Mouse (Mus musculus) heart, embryonic 10.5 days (tissue): ENCODE data around the gene Tmem221. TPM values are rescaled to one million over a fixed set of nuclear protein-coding genes. Genes with fewer than 3 reads are reported as not detected.

Experiments
- DNase-seq: peaks from one replicate; pipeline ENCODE4 v3.0.0-alpha.2; 2017; ENCODE audit warnings: low spot score
- H3K27ac ChIP-seq: fragments of 300-500 bp; sonication (generic); 2 replicates; pipeline ENCODE4 v1.5.1; 2016; ENCODE audit warnings: mild to moderate bottlenecking
- H3K27me3 ChIP-seq: fragments of 300-500 bp; sonication (generic); 2 replicates; pipeline ENCODE4 v1.6.1; 2016; ENCODE audit warnings: mild to moderate bottlenecking; ENCODE audit not compliant: poor library complexity, insufficient read depth, severe bottlenecking
- H3K36me3 ChIP-seq: fragments of 300-500 bp; sonication (generic); 2 replicates; pipeline ENCODE4 v1.6.1; 2016; ENCODE audit warnings: mild to moderate bottlenecking, moderate library complexity
- H3K4me1 ChIP-seq: fragments of 300-500 bp; sonication (generic); 2 replicates; pipeline ENCODE4 v1.6.1; 2016; ENCODE audit warnings: mild to moderate bottlenecking
- H3K4me3 ChIP-seq: fragments of 300-500 bp; sonication (generic); 2 replicates; pipeline ENCODE4 v1.5.1; 2016; ENCODE audit warnings: mild to moderate bottlenecking, moderate library complexity
- H3K9me3 ChIP-seq: fragments of 300-500 bp; sonication (generic); 2 replicates; pipeline ENCODE4 v1.6.1; 2016; ENCODE audit warnings: mild to moderate bottlenecking, moderate library complexity
- WGBS: fragments of 180-500 bp; shearing (Covaris S2); methylation state at CpG from one replicate; pipeline ENCODE4 v1.1.7; 2016; 5-methylcytosine and 5-hydroxymethylcytosine counted together
- polyA plus RNA-seq: library from polyadenylated mRNA; unstranded; fragments of >200 nt; fragmentation: Nextera tagmentation; extraction: Ambion mirVana; gene quantifications from 2 replicates; pipeline ENCODE4 v1.2.1, GENCODE M21; 2016

Gene Tmem221
- polyA plus RNA-seq, 1 experiment from 2014 or later = 0.97 TPM

DNA sequence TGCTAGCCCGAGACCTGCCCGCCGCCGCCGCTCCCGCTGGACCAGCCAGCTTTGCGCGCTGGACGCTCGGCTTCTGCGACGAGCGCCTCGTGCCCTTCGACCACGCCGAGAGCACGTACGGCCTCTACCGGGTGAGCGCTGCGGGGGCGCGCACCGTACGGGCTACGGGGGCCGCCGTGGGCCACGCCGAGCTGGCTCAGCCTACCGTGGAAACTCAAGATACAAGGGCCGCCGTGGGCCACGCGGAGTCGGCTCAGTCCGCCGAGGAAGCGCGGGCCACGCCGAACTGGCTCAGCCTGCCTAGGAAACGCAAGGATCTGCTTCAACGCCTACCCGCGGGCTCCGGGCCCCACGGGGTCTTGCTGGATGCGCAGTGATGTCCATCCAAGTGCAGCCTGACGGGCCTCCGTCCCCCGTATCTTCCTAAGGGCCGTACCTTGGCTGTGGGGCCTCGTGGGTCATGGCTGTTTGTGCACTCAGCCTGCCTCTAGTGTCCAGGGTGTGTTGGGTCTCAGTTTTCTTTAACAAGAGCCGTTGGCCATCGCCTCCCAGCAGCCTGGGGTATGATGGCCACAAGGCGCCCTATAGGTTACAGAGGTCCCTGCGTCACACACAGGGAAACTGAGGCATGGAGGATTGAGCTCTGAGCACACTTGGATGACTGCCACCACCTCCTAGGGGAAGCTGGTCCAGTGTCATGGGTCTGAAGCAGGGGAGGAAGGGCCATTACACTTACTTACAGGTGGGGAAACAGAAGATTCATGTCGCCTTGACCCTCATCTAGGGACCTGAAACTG is 33.9 kb upstream of the Tmem221 start:
- peaks cover 35% of the 10 kb centered on the region for H3K4me1 ChIP-seq
- WGBS = 6% methylated on average over 60 of the region's 60 CpGs
- peak overlapping the region; percentile 96 for H3K27ac ChIP-seq
- peak; percentile 85 for DNase-seq
- peaks cover 12% of the 10 kb centered on the region; the same call in 1 of the 2 replicates for H3K36me3 ChIP-seq
- no peaks in the 10 kb centered on the region for H3K9me3 ChIP-seq
- no peaks in the 10 kb centered on the region for H3K27me3 ChIP-seq
- H3K4me3 ChIP-seq = peak overlapping the region; percentile 87

GRCm38 (mm10) chr8:71591471-71592373 is 33.1 kb upstream of the Tmem221 start, which contains the start of gene Pgls:
Pgls (plus strand) TSS chr8:71592176.
- Histone ChIP-seq H3K27me3 (no peaks in the 10 kb centered on the region), H3K4me1 (peaks cover 35% of the 10 kb centered on the region), H3K4me3 (peak within 1 kb of the TSS; percentile 87), H3K9me3 (no peaks in the 10 kb centered on the region), H3K27ac (peak within 1 kb of the TSS; percentile 96), H3K36me3 (peaks cover 12% of the 10 kb centered on the region; the same call in 1 of the 2 replicates)
- DNase-seq = peak; percentile 97
- WGBS = 1% methylated on average over 71 of the region's 71 CpGs

DNA sequence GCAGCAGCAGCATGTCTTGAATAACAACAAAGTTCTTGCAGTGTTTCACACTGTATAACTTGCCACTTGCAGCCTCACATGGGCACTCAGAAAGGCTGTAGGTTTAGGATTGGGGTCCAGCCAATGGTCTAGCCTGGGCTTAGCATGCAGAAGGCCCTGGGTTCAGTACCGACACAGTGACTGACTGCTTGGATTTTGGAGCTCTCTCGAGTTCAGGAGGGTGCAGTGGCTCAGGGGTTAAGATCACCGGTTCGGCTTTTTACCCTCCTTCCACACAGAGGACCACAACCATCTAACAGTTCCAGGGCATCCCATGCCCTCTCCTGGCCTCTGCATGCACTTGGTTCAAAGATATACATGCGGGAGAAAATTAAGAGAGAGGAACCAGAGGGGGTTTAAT is 32.3 kb upstream of the Tmem221 start:
- no peak for DNase-seq
- Histone ChIP-seq H3K4me1 (peaks cover 31% of the 10 kb centered on the region), H3K36me3 (peaks cover 14% of the 10 kb centered on the region; the same call in 1 of the 2 replicates), H3K4me3 (peak overlapping the region; percentile 87), H3K27ac (peak overlapping the region; percentile 96), H3K27me3 (no peaks in the 10 kb centered on the region), H3K9me3 (no peaks in the 10 kb centered on the region)
- WGBS = 26% methylated on average over 5 of the region's 5 CpGs

DNA sequence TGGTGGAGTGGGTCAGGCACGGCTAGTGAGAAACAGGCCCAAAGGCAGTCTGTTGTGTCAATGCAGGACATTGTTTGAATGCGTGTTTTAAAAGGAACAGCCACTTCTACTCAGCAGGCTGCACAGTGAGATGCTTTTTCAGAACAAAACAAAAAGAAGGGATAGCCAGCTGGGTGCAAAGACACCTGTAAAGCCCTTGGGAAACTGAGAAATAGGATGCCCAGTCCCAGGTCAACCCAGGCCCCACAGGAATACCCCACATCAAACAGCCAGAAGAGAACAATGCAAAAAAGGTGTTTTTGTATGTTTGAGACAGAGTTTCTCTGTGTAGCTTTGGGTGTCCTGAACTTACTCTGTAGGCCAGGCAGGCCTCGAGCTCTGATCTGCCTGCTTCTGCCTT is 30.1 kb upstream of the Tmem221 start:
- peaks cover 20% of the 10 kb centered on the region; the same call in 1 of the 2 replicates for H3K36me3 ChIP-seq
- no peak for DNase-seq
- no peak overlapping the region for H3K4me3 ChIP-seq
- no peaks in the 10 kb centered on the region for H3K9me3 ChIP-seq
- peaks cover 23% of the 10 kb centered on the region for H3K4me1 ChIP-seq
- H3K27ac ChIP-seq = no peak overlapping the region
- peaks cover 11% of the 10 kb centered on the region for H3K27me3 ChIP-seq
- WGBS = 86% methylated on average over 3 of the region's 3 CpGs

DNA sequence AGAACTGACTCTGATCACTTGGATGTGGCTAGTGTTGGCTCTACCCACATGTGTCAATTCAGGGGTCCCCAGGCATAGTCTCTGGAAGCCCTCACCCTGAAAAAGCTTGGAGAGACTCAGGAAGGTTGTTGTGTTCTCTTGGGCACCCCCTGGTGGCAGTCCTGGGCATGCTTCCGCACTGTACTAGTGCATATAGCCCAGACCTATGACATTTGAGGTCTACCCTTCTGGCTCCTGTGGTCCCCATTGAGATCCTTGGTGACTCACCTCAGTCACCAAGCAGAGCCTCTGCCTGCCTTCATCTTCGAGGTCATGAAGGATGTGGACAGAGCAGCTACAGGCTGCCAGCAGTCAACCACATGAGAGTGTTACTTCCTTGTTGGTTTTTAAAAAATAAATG is 28.2 kb upstream of the Tmem221 start:
- Histone ChIP-seq H3K9me3 (no peaks in the 10 kb centered on the region), H3K36me3 (peaks cover 17% of the 10 kb centered on the region; the same call in 1 of the 2 replicates), H3K27me3 (peaks cover 14% of the 10 kb centered on the region), H3K4me1 (peaks cover 7% of the 10 kb centered on the region), H3K4me3 (no peak overlapping the region), H3K27ac (no peak overlapping the region)
- 70% methylated on average over 2 of the region's 2 CpGs for WGBS
- DNase-seq = no peak

GRCm38 (mm10) chr8:71580201-71580600 is 21.5 kb upstream of the Tmem221 start:
- Histone ChIP-seq H3K4me1 (no peaks in the 10 kb centered on the region), H3K27me3 (peaks cover 46% of the 10 kb centered on the region), H3K36me3 (peaks cover 25% of the 10 kb centered on the region; the same call in 1 of the 2 replicates), H3K27ac (no peak overlapping the region), H3K4me3 (no peak overlapping the region), H3K9me3 (no peaks in the 10 kb centered on the region)
- DNase-seq = no peak
- 42% methylated on average over 9 of the region's 9 CpGs for WGBS

DNA sequence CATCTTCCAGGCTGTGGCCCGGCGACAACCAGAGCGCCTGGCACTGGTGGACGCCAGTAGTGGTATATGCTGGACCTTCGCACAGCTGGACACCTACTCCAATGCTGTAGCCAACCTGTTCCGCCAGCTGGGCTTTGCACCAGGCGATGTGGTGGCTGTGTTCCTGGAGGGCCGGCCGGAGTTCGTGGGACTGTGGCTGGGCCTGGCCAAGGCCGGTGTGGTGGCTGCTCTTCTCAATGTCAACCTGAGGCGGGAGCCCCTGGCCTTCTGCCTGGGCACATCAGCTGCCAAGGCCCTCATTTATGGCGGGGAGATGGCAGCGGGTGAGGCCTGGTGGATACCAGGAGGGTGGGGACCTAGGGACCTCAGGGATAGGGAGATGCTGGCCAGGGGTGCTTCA is 20.8 kb upstream of the Tmem221 start:
- H3K27me3 ChIP-seq = peaks cover 42% of the 10 kb centered on the region
- H3K27ac ChIP-seq = no peak overlapping the region
- H3K4me3 ChIP-seq = no peak overlapping the region
- peaks cover 20% of the 10 kb centered on the region; the same call in 1 of the 2 replicates for H3K36me3 ChIP-seq
- H3K4me1 ChIP-seq = 0 out of 2 replicates have a peak, but pooled peaks cover 2% of the 10 kb centered on the region
- WGBS = 82% methylated on average over 14 of the region's 14 CpGs
- H3K9me3 ChIP-seq = no peaks in the 10 kb centered on the region
- no peak for DNase-seq

- Histone ChIP-seq H3K27me3 (peaks cover 37% of the 10 kb centered on the region), H3K36me3 (peaks cover 15% of the 10 kb centered on the region; the same call in 1 of the 2 replicates), H3K9me3 (no peaks in the 10 kb centered on the region), H3K4me3 (no peak overlapping the region), H3K27ac (no peak overlapping the region), H3K4me1 (0 out of 2 replicates have a peak, but pooled peaks cover 5% of the 10 kb centered on the region)
- 67% methylated on average over 1 of the region's 1 CpGs for WGBS
- no peak for DNase-seq
Observed at GRCm38 (mm10) chr8:71579009-71579408, 20.3 kb upstream of the Tmem221 start.

- no peak overlapping the region for H3K27ac ChIP-seq
- no peak for DNase-seq
- 55% methylated on average over 4 of the region's 4 CpGs for WGBS
- peaks cover 35% of the 10 kb centered on the region for H3K27me3 ChIP-seq
- H3K36me3 ChIP-seq = peaks cover 13% of the 10 kb centered on the region; the same call in 1 of the 2 replicates
- H3K9me3 ChIP-seq = no peaks in the 10 kb centered on the region
- 0 out of 2 replicates have a peak, but pooled peaks cover 5% of the 10 kb centered on the region for H3K4me1 ChIP-seq
- no peak overlapping the region for H3K4me3 ChIP-seq
Observed at GRCm38 (mm10) chr8:71577856-71578387, 19.3 kb upstream of the Tmem221 start.

DNA sequence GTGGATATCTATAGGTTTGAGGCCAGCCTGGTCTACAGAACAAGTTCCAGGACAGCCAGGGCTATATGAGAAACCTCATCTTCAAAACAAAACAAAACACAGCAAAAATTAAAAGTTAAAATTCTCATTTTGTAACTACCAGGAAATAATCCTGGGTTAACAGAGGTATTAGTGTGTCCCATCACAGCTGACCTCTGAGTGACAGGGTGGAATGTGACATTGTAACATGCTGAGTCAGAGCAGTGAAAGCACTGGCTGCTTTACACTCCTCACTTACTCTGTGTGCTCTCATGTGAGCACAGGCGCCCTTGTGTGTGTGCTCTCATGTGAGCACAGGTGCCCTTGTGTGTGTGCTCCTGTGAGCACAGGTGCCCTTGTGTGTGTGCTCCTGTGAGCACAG is 16.3 kb upstream of the Tmem221 start:
- peaks cover 1% of the 10 kb centered on the region; the same call in 1 of the 2 replicates for H3K36me3 ChIP-seq
- no peak overlapping the region for H3K4me3 ChIP-seq
- H3K4me1 ChIP-seq = peaks cover 16% of the 10 kb centered on the region
- no peak overlapping the region for H3K27ac ChIP-seq
- peaks cover 25% of the 10 kb centered on the region for H3K27me3 ChIP-seq
- no peaks in the 10 kb centered on the region for H3K9me3 ChIP-seq
- DNase-seq = no peak
- 48% methylated on average over 1 of the region's 1 CpGs for WGBS

GRCm38 (mm10) chr8:71574426-71574825 is 15.8 kb upstream of the Tmem221 start:
- WGBS = 72% methylated on average over 7 of the region's 7 CpGs
- no peak overlapping the region for H3K27ac ChIP-seq
- H3K9me3 ChIP-seq = no peaks in the 10 kb centered on the region
- no peak overlapping the region for H3K4me3 ChIP-seq
- H3K36me3 ChIP-seq = no peaks in the 10 kb centered on the region
- H3K4me1 ChIP-seq = peaks cover 22% of the 10 kb centered on the region
- peaks cover 20% of the 10 kb centered on the region for H3K27me3 ChIP-seq
- no peak for DNase-seq

- DNase-seq = no peak
- Histone ChIP-seq H3K27me3 (peaks cover 27% of the 10 kb centered on the region), H3K9me3 (no peaks in the 10 kb centered on the region), H3K4me1 (peaks cover 35% of the 10 kb centered on the region), H3K4me3 (no peak overlapping the region), H3K27ac (no peak overlapping the region), H3K36me3 (no peaks in the 10 kb centered on the region)
- 74% methylated on average over 9 of the region's 9 CpGs for WGBS
Observed at GRCm38 (mm10) chr8:71572847-71573633, 14.4 kb upstream of the Tmem221 start.
